In genomic region chr4:143001961-143002360, GRCm38 (mm10) we compare ENCODE assay signal across 14 mouse cellular contexts.
DNase-seq lines count a peak whose midpoint lies in the region.
"Had no signal": no experiment of that assay in that cellular context is flagged by ENCODE, and none has a peak within 500 bp of the region (broad histone marks: within the 10 kb centered on the region; RNA-seq: fewer than 3 reads in every experiment).

No protein-coding gene starts in this region.

- intact Hi-C loops in heart, postnatal 25 days (cut with DNase I), result no loop called here

- peak; percentile 76 for DNase-seq in heart, adult 11 months
- no peak for DNase-seq in heart, postnatal 25 days (ENCODE audit: low spot score)
- peak; percentile 37 for DNase-seq in retina, postnatal 1 day
- no peak for DNase-seq in retina, embryonic 14.5 days (ENCODE audit: low spot score)
- DNase-seq in ZHBTc4 (ENCODE audit: low read depth, low spot score), result peak; percentile 60
- no peak for DNase-seq in gastrocnemius, adult 8-10 months (ENCODE audit: low spot score in 2 of 2)
- no peak for DNase-seq in kidney, postnatal 36 days
- no peak for DNase-seq in lung, postnatal 4 days
- DNase-seq: adrenal gland, adult 2 months; adrenal gland, postnatal 25 days; cerebellum, adult 18-20 months; gastrocnemius, postnatal 10 days; heart, adult 2 months; heart, postnatal 14 days had no signal

Comparison
In these comparisons a context has a peak if more than half of its experiments do, and no peak if none do; other contexts are left out.
1. DNase-seq: peak in heart, adult 11 months (single experiment), retina, postnatal 1 day (single experiment) and ZHBTc4 (single experiment); none in heart, postnatal 25 days (single experiment), retina, embryonic 14.5 days (single experiment), gastrocnemius, adult 8-10 months (0 of 2), kidney, postnatal 36 days (0 of 2) and lung, postnatal 4 days (0 of 2).